Mouse (Mus musculus) ES-E14 (cell line): ENCODE data around the gene Fam186b.

Experiments
- MAFK ChIP-seq: IDR thresholded peaks from 2 replicates; pipeline ENCODE4 v1.6.1; 2014; ENCODE audit warnings: mild to moderate bottlenecking, low read depth, low read length, inconsistent platforms; ENCODE audit not compliant: insufficient read depth
- ZC3H11A ChIP-seq: IDR thresholded peaks from 2 replicates; pipeline ENCODE4 v1.6.1; 2012; ENCODE audit warnings: low read depth, mild to moderate bottlenecking, inconsistent platforms, low read length, borderline replicate concordance
- ZNF384 ChIP-seq: IDR thresholded peaks from 2 replicates; pipeline ENCODE4 v1.6.1; 2012; ENCODE audit warnings: low read depth, low read length, inconsistent platforms

GRCm38 (mm10) chr15:99223585-99224207, 72.0 kb downstream of the Fam186b start:
- TF ChIP-seq ZC3H11A (no peak), MAFK (no peak), ZNF384 (no peak)
